Mouse (Mus musculus) lung, embryonic 15.5 days (tissue): ENCODE results near the gene Gm10198. TPM values are rescaled to one million over a fixed set of nuclear protein-coding genes. Genes with fewer than 3 reads are reported as not detected.

Source experiments
- ATAC-seq: fragments of 200-750 bp; cut with Nextera tagmentation; 2 replicates; pipeline ENCODE4 v1.8.0; 2017; ENCODE audit warnings: moderate number of reproducible peaks, borderline replicate concordance; ENCODE audit not compliant: low FRiP score, low TSS enrichment; ENCODE audit errors: extremely low read depth
- H3K27ac ChIP-seq: fragments of 300-500 bp; sonication (generic); 2 replicates; pipeline ENCODE4 v1.5.1; 2015; ENCODE audit warnings: moderate library complexity, mild to moderate bottlenecking, inconsistent platforms
- H3K27me3 ChIP-seq: fragments of 300-500 bp; sonication (generic); 2 replicates; pipeline ENCODE4 v1.6.1; 2015; ENCODE audit warnings: inconsistent platforms
- H3K36me3 ChIP-seq: fragments of 300-500 bp; sonication (generic); 2 replicates; pipeline ENCODE4 v1.6.1; 2015; ENCODE audit warnings: inconsistent platforms
- H3K4me1 ChIP-seq: fragments of 300-500 bp; sonication (generic); 2 replicates; pipeline ENCODE4 v1.6.1; 2015; ENCODE audit warnings: inconsistent platforms
- H3K4me2 ChIP-seq: fragments of 300-500 bp; sonication (generic); 2 replicates; pipeline ENCODE4 v1.6.1; 2015; ENCODE audit warnings: inconsistent platforms, mild to moderate bottlenecking, moderate library complexity
- H3K4me3 ChIP-seq: fragments of 300-500 bp; sonication (generic); 2 replicates; pipeline ENCODE4 v1.5.1; 2015; ENCODE audit warnings: mild to moderate bottlenecking, inconsistent platforms
- H3K9ac ChIP-seq: fragments of 300-500 bp; sonication (generic); 2 replicates; pipeline ENCODE4 v1.6.1; 2015; ENCODE audit warnings: inconsistent platforms
- H3K9me3 ChIP-seq: fragments of 300-500 bp; sonication (generic); 2 replicates; pipeline ENCODE4 v1.6.1; 2016; ENCODE audit warnings: inconsistent platforms
- WGBS: fragments of 180-500 bp; shearing (Covaris S2); methylation state at CpG from one replicate; pipeline ENCODE4 v1.1.7; 2015; 5-methylcytosine and 5-hydroxymethylcytosine counted together
- polyA plus RNA-seq: library from polyadenylated mRNA; unstranded; fragments of >200 nt; fragmentation: Nextera tagmentation; extraction: Ambion mirVana; gene quantifications from 2 replicates; pipeline ENCODE4 v1.2.1, GENCODE M21; 2015

The Gm10198 gene
- polyA plus RNA-seq = not detected in 2 replicates

- H3K36me3 ChIP-seq = no peaks in the 10 kb centered on the region
- no peak within 1 kb of the TSS for H3K4me2 ChIP-seq
- no peak within 1 kb of the TSS for H3K4me3 ChIP-seq
- no peaks in the 10 kb centered on the region for H3K4me1 ChIP-seq
- no peak within 1 kb of the TSS for H3K27ac ChIP-seq
- ATAC-seq = no peak
- H3K9me3 ChIP-seq = no peaks in the 10 kb centered on the region
- no peaks in the 10 kb centered on the region for H3K27me3 ChIP-seq
- no peak within 1 kb of the TSS for H3K9ac ChIP-seq
These were observed at the start of gene Gm10198 for GRCm38 (mm10) chr13:111592485-111592884. TSS of gene Gm10198 (plus strand) at chr13:111592785.

DNA sequence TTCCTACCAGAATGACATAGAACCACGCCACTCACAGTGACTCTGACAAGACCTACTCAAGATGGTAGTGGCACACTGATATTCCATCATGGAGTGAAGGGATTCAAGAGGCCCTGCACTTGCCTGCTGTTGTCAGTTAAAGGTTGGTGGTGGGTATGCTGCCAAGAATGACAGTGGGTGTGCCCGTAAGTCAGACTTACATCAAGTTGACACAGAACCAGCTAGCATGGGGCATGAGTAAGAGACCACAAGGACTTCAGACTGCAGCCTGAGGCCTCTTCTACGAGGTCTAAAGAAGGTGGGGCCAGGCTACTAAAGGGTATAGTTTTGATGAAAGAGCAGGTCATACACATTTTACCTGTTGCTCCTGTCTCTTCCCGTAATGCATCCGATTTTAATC, 47.3 kb upstream of the Gm10198 start:
- H3K9ac ChIP-seq = no peak overlapping the region
- WGBS = 81% methylated on average over 5 of the region's 5 CpGs
- no peak overlapping the region for H3K4me3 ChIP-seq
- ATAC-seq = no peak
- H3K27ac ChIP-seq = no peak overlapping the region
- no peak overlapping the region for H3K4me2 ChIP-seq
- H3K4me1 ChIP-seq = no peaks in the 10 kb centered on the region
- H3K9me3 ChIP-seq = no peaks in the 10 kb centered on the region
- H3K36me3 ChIP-seq = no peaks in the 10 kb centered on the region
- no peaks in the 10 kb centered on the region for H3K27me3 ChIP-seq

DNA sequence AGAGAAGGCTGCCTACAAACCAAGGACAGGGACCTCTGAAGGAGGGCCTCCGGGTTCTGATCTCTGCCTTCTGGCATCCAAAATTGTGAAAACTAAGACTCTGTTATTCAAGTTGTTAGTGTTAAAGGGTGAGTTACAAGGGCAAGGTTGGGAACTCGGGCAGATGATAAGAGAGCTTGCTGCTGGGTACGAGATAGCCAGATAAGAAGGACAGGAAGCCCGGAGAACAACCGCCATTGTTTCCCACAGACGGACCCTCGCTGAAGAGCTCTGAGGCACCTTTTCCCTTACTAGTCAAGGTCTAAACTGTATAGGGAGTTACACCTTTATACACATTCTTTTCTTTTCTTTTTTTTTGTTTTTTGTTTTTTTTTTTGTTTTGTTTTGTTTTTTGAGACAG, 39.8 kb upstream of the Gm10198 start:
- Histone ChIP-seq H3K4me1 (peaks cover 9% of the 10 kb centered on the region; the same call in 1 of the 2 replicates), H3K9ac (no peak overlapping the region), H3K4me2 (no peak overlapping the region), H3K9me3 (no peaks in the 10 kb centered on the region), H3K27ac (no peak overlapping the region), H3K4me3 (no peak overlapping the region), H3K27me3 (no peaks in the 10 kb centered on the region), H3K36me3 (no peaks in the 10 kb centered on the region)
- ATAC-seq = no peak
- 67% methylated on average over 7 of the region's 7 CpGs for WGBS

GRCm38 (mm10) chr13:111553182-111553581, 39.4 kb upstream of the Gm10198 start:
- Histone ChIP-seq H3K27me3 (no peaks in the 10 kb centered on the region), H3K9me3 (no peaks in the 10 kb centered on the region), H3K9ac (no peak overlapping the region), H3K36me3 (no peaks in the 10 kb centered on the region), H3K4me2 (no peak overlapping the region), H3K4me3 (no peak overlapping the region), H3K27ac (no peak overlapping the region), H3K4me1 (peaks cover 9% of the 10 kb centered on the region; the same call in 1 of the 2 replicates)
- no peak for ATAC-seq
- 83% methylated on average over 7 of the region's 7 CpGs for WGBS

- WGBS = 66% methylated on average over 8 of the region's 8 CpGs
- Histone ChIP-seq H3K9me3 (no peaks in the 10 kb centered on the region), H3K4me3 (no peak overlapping the region), H3K4me1 (peaks cover 9% of the 10 kb centered on the region; the same call in 1 of the 2 replicates), H3K27me3 (no peaks in the 10 kb centered on the region), H3K36me3 (no peaks in the 10 kb centered on the region), H3K27ac (no peak overlapping the region), H3K4me2 (no peak overlapping the region), H3K9ac (no peak overlapping the region)
- no peak for ATAC-seq
These were observed 38.6 kb upstream of the Gm10198 start for GRCm38 (mm10) chr13:111553941-111554340.

DNA sequence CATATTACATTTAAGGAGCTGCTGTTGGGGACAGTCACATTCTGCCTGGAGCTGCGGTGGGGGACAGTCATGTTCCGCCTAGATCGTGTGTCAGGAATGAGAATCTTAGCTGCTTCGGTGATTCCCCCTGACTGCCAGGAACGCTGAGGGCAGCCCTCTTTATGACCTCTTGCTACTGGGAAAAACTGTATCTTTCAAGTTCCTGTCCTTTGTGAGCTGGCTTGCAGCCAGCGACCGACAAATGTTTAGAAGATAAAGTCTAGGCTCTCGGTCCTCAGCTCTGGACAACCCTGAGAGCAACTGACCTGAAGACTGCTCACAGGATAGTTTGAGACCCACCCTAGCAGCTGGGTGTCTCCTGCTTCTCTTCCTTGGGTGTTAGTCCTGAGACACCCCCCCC, 37.3 kb upstream of the Gm10198 start:
- no peak for ATAC-seq
- H3K4me2 ChIP-seq = 0 out of 2 replicates have a peak overlapping the region, but pooled peaks have one; percentile 18
- WGBS = 5% methylated on average over 8 of the region's 8 CpGs
- H3K27me3 ChIP-seq = no peaks in the 10 kb centered on the region
- H3K4me1 ChIP-seq = peaks cover 9% of the 10 kb centered on the region; the same call in 1 of the 2 replicates
- H3K36me3 ChIP-seq = no peaks in the 10 kb centered on the region
- H3K4me3 ChIP-seq = no peak overlapping the region
- H3K9ac ChIP-seq = no peak overlapping the region
- no peaks in the 10 kb centered on the region for H3K9me3 ChIP-seq
- no peak overlapping the region for H3K27ac ChIP-seq

- Histone ChIP-seq H3K9me3 (no peaks in the 10 kb centered on the region), H3K36me3 (no peaks in the 10 kb centered on the region), H3K4me2 (no peak overlapping the region), H3K27ac (no peak overlapping the region), H3K27me3 (no peaks in the 10 kb centered on the region), H3K9ac (no peak overlapping the region), H3K4me3 (no peak overlapping the region), H3K4me1 (peaks cover 9% of the 10 kb centered on the region; the same call in 1 of the 2 replicates)
- 48% methylated on average over 4 of the region's 4 CpGs for WGBS
- ATAC-seq = no peak
These were observed 36.2 kb upstream of the Gm10198 start for GRCm38 (mm10) chr13:111556375-111556774.

DNA sequence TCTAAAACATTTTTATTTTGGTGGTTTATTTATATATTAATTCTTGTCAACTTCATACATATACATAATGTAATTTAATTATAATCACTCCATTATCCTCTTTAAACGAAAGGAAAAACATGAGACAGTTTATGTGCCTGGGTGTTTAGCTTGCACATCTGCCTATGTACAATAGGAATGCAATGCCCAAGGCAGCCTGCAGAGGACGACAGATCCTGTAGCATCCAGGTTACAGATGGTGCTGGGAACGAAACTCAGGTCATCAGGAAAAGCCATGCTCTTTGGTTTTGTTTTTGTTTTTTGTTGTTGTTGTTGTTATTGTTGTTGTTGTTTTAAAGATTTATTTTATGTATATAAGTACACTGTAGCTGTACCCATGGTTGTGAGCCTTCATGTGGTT, 32.4 kb upstream of the Gm10198 start:
- Histone ChIP-seq H3K9me3 (no peaks in the 10 kb centered on the region), H3K4me3 (no peak overlapping the region), H3K27ac (no peak overlapping the region), H3K4me2 (no peak overlapping the region), H3K9ac (no peak overlapping the region), H3K27me3 (no peaks in the 10 kb centered on the region), H3K4me1 (peaks cover 5% of the 10 kb centered on the region; the same call in 1 of the 2 replicates), H3K36me3 (no peaks in the 10 kb centered on the region)
- ATAC-seq = no peak
- 85% methylated on average over 3 of the region's 3 CpGs for WGBS

DNA sequence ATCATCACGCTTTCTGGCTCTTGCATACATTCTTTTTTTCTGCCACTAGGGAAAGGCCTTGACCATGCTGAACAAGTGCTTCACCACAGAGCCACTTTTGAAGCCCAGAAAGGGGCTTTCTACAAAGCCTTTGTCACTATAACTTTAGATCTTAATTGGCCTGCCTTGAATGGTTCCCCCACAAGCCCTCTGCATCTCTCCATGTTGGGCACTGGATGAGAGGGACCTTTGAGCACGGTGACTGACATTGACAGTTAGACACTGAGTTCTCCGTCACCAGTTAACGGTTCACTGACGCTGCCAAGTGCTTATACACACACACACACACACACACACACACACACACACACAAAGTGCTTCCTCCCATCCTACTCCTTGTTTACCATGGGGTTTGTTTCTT, 30.0 kb upstream of the Gm10198 start:
- H3K36me3 ChIP-seq = no peaks in the 10 kb centered on the region
- H3K27ac ChIP-seq = no peak overlapping the region
- H3K9me3 ChIP-seq = no peaks in the 10 kb centered on the region
- H3K27me3 ChIP-seq = no peaks in the 10 kb centered on the region
- WGBS = 80% methylated on average over 5 of the region's 5 CpGs
- no peak overlapping the region for H3K4me3 ChIP-seq
- ATAC-seq = no peak
- H3K4me2 ChIP-seq = no peak overlapping the region
- no peaks in the 10 kb centered on the region for H3K4me1 ChIP-seq
- H3K9ac ChIP-seq = no peak overlapping the region

DNA sequence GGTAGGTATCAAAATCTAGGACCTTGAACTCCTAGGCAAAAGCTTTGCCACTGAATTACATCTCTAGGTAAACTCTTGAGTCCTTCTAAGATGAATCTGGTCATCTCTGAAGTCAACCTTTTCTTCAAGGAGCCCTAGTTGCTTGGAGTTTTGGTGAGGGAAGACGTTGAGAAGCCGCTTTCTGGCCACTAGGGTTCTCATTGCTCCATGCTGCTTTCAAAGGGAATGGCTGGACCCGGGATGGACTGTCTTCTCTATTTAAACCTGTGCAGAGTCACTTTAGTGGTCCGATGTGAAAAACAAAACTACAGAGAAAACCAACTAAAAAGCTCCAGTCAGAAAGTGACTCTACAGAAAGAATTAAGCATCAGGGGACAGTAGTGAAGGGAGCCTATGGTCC, 18.4 kb upstream of the Gm10198 start:
- Histone ChIP-seq H3K4me1 (no peaks in the 10 kb centered on the region), H3K36me3 (no peaks in the 10 kb centered on the region), H3K9me3 (no peaks in the 10 kb centered on the region), H3K4me3 (no peak overlapping the region), H3K9ac (no peak overlapping the region), H3K27ac (no peak overlapping the region), H3K4me2 (no peak overlapping the region), H3K27me3 (no peaks in the 10 kb centered on the region)
- ATAC-seq = no peak
- WGBS = 39% methylated on average over 4 of the region's 4 CpGs

GRCm38 (mm10) chr13:111577177-111577576, 15.4 kb upstream of the Gm10198 start:
- WGBS = 83% methylated on average over 11 of the region's 11 CpGs
- no peak overlapping the region for H3K4me2 ChIP-seq

DNA sequence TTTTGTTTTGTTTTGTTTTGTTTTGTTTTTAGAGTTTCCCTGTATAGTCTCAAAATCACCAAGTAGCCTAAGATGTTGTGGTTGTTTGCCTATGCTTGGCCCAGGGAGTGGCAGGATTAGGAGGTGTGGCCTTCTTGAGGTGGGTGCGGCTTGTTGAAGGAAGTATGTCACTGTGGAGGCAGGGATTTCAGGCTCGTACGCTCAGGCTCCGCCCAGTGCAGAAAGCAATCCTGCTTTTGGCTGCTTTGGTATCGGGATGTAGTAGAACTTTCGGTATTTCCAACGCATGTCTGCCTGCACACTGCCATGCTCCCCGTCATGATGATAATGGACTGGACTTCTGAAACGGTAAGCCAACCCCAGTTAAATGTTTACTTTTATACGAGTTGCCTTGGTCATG, 12.5 kb upstream of the Gm10198 start:
- Histone ChIP-seq H3K36me3 (no peaks in the 10 kb centered on the region), H3K4me1 (no peaks in the 10 kb centered on the region), H3K27ac (no peak overlapping the region), H3K4me3 (no peak overlapping the region), H3K9me3 (no peaks in the 10 kb centered on the region), H3K4me2 (no peak overlapping the region), H3K27me3 (no peaks in the 10 kb centered on the region), H3K9ac (no peak overlapping the region)
- 91% methylated on average over 10 of the region's 10 CpGs for WGBS
- no peak for ATAC-seq

More at GRCm38 (mm10) chr13:111577177-111577576, 15.4 kb upstream of the Gm10198 start:
- Histone ChIP-seq H3K9me3 (no peaks in the 10 kb centered on the region), H3K4me1 (no peaks in the 10 kb centered on the region), H3K9ac (no peak overlapping the region), H3K27ac (no peak overlapping the region), H3K27me3 (no peaks in the 10 kb centered on the region), H3K4me3 (no peak overlapping the region), H3K36me3 (no peaks in the 10 kb centered on the region)
- no peak for ATAC-seq

DNA sequence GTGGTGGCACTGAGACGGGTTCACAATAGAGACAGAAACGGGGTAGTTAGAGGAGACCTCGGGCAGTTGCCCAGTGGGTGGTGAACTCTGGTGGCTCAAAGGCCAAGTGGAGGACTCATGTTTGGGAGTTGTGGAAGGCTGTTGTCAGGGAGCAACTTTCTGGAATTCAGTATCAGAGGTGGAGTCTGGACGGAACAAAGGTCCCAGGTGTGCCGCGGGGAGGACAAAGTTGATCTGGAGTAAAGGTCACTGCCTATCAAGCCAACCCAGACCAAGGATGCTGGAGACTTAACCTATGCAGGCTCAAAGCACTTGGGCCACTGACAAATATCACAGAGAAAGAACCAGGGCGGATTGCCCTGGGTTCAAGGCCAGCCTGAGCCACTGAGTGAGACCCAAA, 5.5 kb downstream of the Gm10198 start:
- no peaks in the 10 kb centered on the region for H3K9me3 ChIP-seq
- H3K27ac ChIP-seq = no peak overlapping the region
- no peak overlapping the region for H3K4me2 ChIP-seq
- H3K4me1 ChIP-seq = no peaks in the 10 kb centered on the region
- 90% methylated on average over 7 of the region's 7 CpGs for WGBS
- ATAC-seq = no peak
- no peak overlapping the region for H3K4me3 ChIP-seq
- H3K27me3 ChIP-seq = no peaks in the 10 kb centered on the region
- no peak overlapping the region for H3K9ac ChIP-seq
- no peaks in the 10 kb centered on the region for H3K36me3 ChIP-seq
